Mouse (Mus musculus): ENCODE data around the gene Ppt2.

Gene Ppt2

DNA sequence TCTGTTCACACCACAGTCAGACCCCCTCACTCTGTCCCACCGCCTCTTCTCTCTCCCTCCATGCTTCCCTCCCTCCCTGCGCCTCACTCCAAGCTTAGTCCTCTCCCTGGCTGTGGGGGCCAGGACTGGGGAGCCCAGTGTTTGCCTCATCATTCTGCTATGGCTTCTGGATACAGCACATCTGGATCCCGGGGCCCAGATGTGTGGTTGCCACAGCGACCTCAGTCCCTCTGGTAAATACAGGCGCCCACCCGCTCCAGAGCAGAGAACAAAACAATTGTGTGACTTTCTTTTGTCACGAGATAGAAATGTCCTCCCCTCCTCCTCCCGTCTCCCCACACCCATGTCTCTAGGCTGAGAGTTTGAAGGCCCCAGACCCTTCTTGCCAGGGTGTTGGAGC is 28.4 kb upstream of the Ppt2 start:
- no peak for DNase-seq (ENCODE audit: low spot score in 2 of 2)

DNA sequence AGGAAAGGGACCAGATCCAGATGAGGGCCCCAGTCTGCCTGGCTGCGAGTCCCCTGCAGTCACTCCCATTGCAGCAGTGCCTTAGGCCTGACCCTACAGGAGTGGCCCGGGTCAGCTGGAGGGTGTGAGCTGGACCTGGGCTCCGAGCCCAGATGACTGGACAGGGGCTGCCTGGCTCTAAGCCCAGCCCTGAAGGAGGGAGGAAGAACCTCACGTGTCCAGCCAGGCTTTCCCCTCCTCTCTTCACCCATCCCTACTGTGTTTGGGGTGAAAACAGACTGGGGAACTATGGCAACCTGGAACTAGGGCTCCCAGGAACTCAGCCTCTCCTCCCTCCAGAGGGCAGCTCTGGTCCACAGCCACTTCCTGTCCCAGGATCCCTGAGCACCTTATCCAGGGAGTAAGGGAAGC is 27.3 kb upstream of the Ppt2 start:
- DNase-seq (ENCODE audit: low spot score in 2 of 2): peak; percentile 89 to 90

DNA sequence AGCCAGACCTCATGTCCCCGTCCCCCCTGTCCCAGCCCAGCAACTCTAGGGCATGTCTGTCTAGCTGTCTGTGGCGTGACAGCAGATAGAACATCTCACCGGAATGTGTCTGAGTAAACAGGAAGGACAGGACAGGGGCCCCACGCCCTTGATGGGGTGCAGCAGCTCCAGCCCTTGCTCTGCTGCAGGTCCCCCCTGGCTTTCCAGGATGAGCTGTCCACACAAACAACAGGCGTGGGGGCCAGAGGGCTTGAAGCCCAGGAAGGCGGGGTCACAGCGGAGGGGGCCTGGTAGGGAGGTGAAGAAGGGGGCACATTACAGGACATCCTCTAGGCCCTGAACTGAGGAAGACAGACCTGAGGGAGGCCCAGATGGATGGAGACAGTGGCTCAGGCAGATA is 26.9 kb upstream of the Ppt2 start:
- no peak for DNase-seq (ENCODE audit: low spot score in 2 of 2)

DNA sequence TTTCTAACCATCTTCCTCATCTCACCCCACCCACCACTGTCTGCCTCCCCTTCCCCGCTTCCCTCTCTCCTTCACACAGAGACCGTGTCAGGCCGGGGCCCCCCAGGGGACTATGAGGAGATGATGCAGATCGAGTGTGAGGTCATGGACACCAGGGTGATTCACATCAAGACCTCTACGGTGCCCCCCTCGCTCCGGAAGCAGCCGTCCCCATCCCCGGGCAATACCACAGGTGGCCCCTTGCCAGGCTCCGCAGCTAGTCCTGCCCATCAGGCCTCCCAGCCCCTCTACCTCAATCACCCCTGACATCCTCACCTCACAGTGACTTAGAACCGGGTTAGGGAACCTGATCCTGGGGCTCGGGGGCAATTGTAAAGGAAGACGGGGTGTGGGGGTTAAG is 26.1 kb upstream of the Ppt2 start:
- DNase-seq (ENCODE audit: low spot score in 2 of 2): no peak

DNA sequence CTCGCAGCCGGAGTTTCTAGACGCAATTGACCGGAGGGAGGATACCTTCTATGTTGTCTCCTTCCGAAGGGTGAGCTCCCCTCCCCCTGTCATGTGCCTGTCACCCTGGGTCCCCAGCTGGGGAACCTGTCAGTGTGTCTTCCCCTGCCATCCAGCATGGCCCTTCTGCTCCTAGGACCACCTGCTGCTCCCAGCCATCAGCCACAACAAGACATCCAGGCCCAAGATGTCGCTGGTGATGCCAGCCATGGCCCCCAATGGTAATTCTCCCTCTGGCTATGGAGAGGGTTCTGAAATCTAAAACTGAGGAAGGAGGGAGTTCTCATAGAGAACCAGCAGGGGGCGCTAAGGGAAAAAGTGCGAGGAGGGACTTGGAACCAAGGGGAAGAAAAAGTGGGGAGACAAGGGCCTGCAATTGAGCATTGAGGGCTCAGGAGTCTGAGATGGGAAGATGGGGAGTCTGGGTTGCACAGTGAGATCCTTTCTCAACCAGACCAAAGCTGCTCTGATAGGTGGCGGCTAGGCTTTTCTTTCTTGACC is 25.5 kb upstream of the Ppt2 start:
- peak in 1 of 2 experiments; percentile 80 for DNase-seq (ENCODE audit: low spot score in 2 of 2)

DNA sequence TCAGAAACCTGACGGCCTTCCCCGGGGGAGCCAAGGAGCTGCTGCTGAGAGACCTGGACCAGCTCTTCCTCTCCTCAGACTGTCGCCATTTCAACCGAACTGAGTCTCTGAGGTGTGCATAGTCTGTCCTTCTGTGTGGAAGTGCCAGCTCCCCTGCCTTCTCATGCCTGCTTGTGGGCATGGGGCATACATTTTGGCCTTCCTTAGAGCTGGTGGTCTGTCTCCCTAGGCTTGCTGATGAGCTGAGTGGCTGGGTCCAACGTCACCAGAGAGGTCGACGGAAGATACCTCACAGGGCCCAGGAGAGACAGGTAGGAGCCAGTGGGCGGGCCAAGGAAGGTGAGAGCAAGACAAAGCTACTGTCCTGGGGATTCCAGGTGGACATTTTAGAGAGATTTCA is 24.7 kb upstream of the Ppt2 start:
- no peak for DNase-seq (ENCODE audit: low spot score in 2 of 2)

DNA sequence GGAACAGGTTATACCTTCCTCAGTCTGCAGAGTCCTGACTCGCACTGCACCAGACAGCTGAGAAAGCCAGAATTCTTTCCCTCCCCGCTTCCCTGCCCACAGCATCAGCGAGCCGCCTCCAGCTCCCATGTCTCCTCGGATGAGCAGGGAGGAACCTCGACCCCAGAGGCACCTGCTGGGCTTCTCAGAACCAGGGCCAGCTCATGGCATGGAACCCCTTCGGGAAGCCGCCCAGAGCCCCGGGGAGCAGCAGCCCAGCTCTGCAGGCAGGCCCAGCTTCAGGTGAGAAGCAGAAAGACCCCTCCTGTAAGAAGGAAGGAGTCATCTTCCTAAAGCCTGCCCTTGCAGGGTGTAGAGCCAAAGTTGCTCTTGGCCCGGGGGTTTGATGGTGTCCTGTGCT is 24.2 kb upstream of the Ppt2 start:
- no peak for DNase-seq (ENCODE audit: low spot score in 2 of 2)

DNA sequence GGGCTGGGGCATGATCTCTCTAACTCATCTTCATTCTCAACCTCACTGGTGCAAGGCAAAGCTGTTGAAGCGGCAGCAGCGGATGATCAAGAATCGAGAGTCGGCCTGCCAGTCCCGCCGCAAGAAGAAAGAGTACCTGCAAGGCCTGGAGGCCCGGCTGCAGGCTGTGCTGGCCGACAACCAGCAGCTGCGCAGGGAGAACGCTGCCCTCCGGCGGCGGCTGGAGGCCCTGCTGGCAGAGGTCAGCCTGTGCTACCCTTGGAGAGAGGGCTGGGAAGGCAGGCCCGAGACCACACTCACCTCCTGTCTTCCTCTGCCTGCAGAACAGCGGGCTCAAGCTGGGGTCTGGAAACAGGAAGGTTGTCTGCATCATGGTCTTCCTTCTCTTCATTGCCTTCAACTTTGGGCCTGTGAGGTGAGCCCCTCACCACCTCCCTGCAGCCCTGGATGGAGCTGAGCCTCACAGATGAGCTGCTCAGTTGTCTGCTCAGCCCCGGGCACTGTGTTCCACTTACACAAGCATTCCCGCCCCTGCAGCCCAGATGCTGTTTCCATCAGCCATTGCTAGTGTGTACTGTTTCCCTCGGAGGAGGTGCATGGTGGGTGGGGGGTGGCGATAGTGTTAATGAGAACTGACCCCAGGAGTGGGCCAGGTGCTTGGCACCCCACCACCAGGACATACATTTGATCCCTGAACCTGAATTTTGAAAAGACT is 23.4 kb upstream of the Ppt2 start:
- DNase-seq (ENCODE audit: low spot score in 2 of 2): no peak

DNA sequence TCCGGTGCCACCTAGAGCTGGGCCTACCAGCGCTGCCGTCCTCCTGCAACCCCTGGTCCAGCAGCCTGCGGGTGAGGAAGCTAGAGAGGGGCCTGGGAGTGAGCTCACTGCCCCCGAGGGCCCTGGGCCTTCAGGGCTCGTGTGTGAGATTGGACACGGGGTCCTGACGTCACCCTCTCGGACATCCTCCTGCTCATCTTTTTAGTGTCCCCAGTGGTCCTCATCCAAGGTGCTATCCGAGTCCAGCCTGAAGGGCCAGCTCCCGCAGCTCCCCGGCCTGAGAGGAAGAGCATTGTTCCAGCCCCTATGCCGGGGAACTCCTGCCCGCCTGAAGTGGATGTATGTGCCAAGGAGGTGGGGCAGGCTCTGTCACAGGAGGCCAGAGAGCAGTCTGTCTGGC is 22.5 kb upstream of the Ppt2 start:
- no peak for DNase-seq (ENCODE audit: low spot score in 2 of 2)

DNA sequence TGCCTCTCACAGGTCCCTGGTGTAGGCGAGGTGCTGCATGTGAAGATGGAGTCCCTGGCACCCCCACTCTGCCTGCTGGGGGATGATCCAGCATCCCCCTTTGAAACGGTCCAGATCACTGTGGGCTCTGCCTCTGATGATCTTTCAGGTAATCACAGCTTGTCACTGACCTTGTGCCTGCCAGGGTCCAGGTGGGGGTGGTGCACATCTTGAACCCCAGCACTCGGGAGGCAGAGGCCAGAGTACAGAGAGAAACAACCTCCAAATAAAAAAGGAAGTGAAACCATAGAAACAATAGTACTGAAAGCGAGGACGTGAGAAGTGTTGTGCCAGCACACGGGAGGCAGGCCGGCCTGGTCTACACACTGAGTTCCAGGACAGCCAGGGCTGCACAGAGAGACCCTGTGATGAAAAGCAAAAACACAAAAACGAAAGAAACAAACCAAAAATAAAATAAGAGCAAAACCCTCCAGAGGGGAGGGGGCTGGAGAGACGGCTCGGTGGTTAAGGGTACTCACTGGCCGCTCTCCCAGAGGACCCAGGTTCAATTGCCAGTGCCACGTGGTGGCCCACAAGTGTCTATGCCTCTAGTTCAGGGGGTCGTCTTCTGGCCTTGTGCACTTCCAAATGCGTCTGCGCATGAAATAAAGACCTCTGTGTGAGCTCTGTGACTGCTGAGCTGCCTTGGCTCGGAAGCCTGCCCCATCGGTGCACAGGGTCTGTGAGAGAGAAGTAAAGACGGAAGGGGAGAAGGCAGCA is 21.0 kb upstream of the Ppt2 start:
- DNase-seq (ENCODE audit: low spot score in 2 of 2): no peak

DNA sequence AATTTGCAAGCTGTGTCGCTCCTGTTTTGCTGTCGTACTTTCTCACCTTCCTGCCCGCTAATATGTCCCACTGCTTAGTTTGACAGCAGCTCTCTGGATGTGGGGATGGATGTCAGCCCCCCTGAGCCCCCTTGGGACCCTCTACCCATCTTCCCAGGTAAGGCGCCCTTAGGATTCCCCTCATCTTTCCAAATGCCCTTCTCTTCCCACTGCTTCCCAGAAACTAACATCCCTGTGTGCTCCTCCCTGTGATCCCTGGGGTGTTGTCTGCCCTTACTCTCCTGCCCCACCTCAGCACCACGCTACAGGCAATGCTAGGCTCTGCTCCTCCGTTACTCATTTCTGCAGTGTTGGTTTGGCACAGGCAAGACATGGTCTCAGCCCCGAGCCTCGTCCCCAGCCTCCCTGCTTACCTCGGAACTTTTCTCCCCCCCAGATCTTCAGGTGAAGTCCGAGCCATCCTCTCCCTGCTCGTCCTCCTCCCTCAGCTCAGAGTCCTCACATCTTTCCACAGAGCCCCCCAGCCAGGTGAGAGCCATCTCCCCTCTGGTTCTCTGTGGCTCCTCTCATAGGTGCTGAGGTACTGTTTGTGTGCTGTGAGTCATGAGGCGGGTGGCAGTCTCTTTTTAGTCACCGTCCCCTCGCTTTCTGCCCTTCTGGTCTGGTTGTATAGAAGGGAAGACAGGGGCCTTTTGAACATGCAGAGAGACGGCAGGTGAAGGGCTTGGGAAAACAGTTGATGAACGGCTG is 20.0 kb upstream of the Ppt2 start:
- DNase-seq (ENCODE audit: low spot score in 2 of 2): no peak

DNA sequence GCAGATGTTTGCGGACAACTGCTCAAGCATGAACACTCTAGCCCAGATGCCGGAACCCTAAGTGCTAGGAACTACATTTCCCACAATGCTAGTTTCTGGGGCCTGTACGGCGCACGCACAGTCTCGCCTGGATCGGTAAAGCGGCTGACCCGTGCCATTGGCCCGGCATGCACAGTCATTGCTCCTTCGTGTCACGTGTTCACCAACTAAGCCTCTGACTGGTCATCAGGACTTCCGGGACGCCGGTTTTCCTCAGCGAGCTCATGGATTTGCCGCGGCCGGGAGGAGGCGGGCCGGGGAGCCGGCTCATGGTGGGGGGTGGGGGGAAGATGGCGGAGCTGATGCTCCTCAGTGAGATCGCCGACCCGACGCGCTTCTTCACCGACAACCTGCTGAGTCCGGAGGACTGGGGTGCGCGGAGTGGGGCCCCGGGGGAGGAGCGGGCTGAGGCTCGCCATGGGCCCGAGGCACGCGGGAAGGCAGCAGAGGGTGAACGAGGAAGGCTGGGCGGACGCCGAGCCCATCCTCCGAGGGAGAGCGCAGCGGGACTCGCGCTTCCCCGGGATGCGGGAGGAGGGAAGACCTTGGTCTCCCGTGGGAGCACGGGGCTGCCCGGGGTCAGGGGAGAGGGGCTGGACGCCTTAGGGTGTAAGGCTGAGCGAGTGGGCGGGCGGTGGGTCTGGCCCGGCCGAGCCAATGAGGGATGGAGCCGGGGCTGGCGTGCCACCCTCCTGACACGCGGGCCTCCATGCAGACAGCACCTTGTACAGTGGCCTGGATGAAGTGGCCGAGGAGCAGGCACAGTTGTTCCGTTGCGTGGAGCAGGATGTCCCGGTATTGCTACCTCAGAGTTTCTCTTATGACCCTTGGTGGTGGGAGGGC is 18.8 kb upstream of the Ppt2 start, which contains the start of gene Atf6b:
Atf6b (plus strand) TSS at position 241 of the 882 bp plus-strand sequence.
- DNase-seq (ENCODE audit: low spot score in 2 of 2): peak; percentile 94 to 95

DNA sequence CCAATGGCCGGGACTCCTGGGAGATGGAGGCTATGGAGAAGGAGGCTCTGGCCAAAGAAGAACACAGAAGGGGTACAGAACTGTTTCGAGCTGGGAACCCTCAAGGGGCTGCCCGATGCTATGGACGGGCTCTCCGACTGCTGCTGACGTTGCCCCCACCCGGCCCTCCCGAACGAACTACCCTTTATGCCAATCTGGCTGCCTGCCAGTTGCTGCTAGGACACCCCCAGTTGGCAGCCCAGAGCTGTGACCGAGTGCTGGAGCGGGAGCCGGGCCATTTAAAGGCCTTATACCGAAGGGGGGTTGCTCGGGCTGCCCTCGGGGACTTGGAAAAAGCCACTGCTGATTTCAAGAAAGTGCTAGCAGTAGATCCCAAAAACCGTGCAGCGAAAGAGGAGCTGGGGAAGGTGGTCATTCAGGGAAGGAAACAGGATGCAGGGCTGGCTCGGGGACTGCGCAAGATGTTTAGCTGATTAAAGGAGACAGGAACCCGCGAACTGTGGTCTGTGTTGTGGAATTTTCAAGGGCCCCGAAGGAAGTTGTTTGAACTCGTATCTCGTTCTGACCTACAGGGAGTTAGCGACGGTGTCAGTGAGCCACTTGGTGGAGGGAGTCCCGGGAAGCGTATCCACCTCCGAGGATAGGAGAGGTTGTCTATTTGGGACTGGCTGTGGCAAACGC is 17.7 kb upstream of the Ppt2 start:
- DNase-seq (ENCODE audit: low spot score in 2 of 2): no peak

DNA sequence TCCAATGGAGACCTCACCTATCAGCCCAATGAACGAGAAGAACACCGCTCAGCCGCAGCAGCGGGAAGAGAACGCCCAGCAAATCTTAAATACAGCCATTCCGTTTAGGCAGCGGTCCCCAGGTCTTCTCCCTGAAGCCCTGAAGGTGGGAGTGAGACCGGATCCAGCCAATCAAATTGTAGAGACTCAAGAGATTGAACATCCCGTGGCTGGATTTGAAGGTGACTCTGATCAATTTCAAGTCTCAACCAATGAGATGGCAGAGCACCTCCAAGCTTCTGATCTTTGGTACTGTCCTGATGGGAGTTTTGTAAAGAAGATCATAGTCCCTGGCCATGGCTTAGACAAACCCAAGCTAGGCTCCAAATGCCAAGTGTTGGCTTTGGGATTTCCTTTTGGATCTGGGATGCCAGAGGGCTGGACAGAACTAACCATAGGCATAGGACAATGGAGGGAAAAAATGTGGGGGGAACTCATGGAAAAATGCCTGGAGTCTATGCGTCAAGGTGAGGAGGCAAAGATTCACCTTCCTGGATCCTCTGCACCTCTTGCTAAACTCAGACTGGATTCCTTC is 17.0 kb upstream of the Ppt2 start:
- DNase-seq (ENCODE audit: low spot score in 2 of 2): no peak

DNA sequence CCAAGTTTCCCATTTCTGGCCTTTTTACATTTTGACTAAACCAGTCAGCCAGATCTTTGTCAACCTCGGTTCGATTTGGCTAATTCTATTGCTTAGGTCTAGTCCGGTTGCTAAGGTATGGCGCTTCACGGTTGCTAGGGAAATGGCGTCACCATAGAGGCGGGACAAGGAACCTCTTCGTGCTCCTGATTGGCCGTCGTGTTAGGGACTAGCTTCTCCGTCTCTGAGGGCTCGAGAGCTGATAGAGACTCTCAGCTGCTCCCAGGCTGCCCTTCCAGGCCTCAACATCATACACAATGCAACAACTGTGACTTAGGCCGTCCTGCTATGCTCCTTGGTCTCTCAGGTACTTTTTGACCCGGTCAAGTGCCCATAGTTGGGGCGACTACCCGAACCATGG is 16.3 kb upstream of the Ppt2 start, which contains the start of gene Fkbpl:
Fkbpl (plus strand) TSS at position 157 of the 400 bp plus-strand sequence.
- DNase-seq (ENCODE audit: low spot score in 2 of 2): peak; percentile 91 to 95

DNA sequence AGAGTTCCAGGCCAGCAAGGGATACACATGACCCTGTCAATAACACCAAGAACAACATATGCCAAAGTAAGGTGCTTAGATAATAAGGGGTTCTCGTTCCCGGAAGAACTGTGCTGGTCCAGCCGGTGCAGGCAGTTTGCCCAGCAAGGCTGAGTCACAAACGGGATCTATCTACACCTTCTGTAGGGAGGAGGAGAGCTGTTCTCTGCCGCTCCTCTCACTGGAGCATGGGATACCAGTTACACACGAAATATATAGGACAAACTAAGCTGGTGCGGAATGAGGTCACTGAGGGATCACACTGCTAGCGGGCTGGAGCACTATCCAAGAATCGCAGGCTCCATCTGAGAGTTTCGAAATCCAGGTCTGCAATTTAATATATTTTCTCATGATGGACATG is 15.6 kb upstream of the Ppt2 start:
- no peak for DNase-seq (ENCODE audit: low spot score in 2 of 2)

DNA sequence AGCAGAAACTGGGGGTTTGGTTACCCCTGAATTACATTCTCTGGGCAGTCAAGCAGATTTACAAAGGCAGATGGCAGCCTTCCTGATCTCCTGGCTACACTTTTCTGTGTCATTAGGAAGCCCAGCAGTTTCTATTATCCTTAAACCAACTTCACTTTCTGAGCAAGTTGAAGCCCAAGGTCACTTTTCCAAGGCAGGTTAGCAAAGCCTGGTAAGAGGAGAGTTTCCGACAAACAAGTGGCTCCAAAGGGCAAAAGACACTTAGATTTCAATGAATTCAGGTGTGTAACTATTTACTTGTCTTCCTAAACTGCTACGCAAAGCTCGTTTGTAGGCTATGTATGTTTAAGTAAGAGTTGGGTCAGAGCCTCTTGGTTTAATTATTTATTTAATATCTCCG is 15.1 kb upstream of the Ppt2 start:
- DNase-seq (ENCODE audit: low spot score in 2 of 2): no peak

DNA sequence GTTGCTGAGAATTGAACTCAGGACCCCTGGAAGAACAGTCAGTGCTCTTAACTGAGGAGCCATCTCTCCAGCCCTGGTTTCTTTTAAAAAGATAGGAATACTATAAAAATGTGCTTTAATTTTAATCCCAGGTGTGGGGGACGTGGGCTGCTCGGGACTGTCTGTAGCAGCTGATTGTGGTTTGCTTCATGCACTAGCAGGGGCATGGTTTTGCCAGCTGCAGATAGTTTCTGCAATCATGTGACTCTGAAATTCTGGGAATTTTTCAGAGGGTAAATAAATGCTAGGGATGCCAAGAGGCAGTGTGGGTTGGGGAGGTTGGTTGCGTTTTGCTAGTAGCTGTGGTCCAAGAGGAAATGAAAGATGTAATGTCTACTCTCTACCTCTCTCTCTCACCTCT is 13.6 kb upstream of the Ppt2 start:
- DNase-seq (ENCODE audit: low spot score in 2 of 2): no peak

DNA sequence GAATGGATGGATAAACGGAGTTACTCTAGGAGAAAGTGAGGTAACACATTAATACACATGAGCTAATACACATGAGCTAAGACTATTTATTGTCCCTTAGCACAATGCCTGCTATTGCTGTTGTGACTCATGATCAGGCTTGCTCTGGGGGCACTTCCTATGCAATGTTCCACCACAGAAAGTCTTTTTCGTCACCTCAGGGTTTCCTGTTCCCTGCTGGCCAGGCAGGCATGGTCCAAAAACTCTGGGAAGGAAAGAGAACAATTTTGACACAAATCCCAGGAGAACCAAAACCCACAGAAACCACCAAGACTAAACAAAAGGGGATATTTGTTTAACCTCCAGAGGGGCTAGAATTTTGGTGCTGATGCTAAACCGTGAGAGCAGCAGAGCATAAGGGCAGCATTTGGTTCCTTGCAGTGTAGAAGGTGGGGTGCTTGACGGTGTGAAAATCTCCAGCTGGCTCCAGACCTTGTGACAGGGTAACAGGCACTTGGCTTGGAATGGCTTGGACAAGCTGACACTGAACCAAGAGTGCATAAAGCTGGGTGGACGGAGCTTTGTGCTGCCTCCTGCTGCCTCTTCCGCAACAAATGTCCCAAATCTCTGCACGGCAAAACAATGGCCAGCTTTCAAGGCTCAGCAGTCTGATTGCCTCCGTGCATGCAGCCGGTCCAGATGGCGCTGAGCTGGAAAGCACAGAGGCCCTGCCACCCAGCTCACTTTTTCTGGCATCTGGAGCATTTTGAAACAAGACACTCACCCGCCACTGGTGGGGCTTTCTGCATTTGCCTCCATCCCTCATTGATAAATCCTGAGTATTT is 12.7 kb upstream of the Ppt2 start:
- peak in 1 of 2 experiments; percentile 59 for DNase-seq (ENCODE audit: low spot score in 2 of 2)

Measured in urinary bladder, postnatal 4 days (tissue).